Mouse (Mus musculus) right cerebral cortex, postnatal 25 days (tissue): ENCODE data around the gene Eef2kmt.

ENCODE experiments used
- DNase-seq: peaks from one replicate; pipeline ENCODE4 v3.0.0; 2022

The Eef2kmt gene

GRCm38 (mm10) chr16:5221403-5221802, 34.4 kb downstream of the Eef2kmt start:
- DNase-seq, result no peak

- DNase-seq, result no peak
Measured at GRCm38 (mm10) chr16:5217341-5218133, 38.2 kb downstream of the Eef2kmt start.

GRCm38 (mm10) chr16:5216686-5217085, 39.1 kb downstream of the Eef2kmt start:
- no peak for DNase-seq

- no peak for DNase-seq
Measured at GRCm38 (mm10) chr16:5214126-5214525, 41.7 kb downstream of the Eef2kmt start.

GRCm38 (mm10) chr16:5212150-5212549, 43.6 kb downstream of the Eef2kmt start:
- no peak for DNase-seq

GRCm38 (mm10) chr16:5210365-5210764, 45.4 kb downstream of the Eef2kmt start:
- no peak for DNase-seq

GRCm38 (mm10) chr16:5206051-5206450, 49.7 kb downstream of the Eef2kmt start:
- no peak for DNase-seq

GRCm38 (mm10) chr16:5205431-5205970, 50.3 kb downstream of the Eef2kmt start:
- DNase-seq, result no peak

- peak; percentile 82 for DNase-seq
Measured at GRCm38 (mm10) chr16:5203668-5204433, 51.9 kb downstream of the Eef2kmt start, which contains the start of gene Nagpa. Nagpa (minus strand) TSS chr16:5204012.

GRCm38 (mm10) chr16:5203200-5203599, 52.6 kb downstream of the Eef2kmt start:
- DNase-seq, result no peak

- DNase-seq, result peak; percentile 44
Measured at GRCm38 (mm10) chr16:5202681-5203080, 53.1 kb downstream of the Eef2kmt start.

- DNase-seq, result no peak
Measured at GRCm38 (mm10) chr16:5195080-5195479, 60.7 kb downstream of the Eef2kmt start.
